Mouse (Mus musculus) limb, embryonic 11.5 days (tissue): Measurements from ENCODE around the gene Slc35c1. TPM values are rescaled to one million over a fixed set of nuclear protein-coding genes. Genes with fewer than 3 reads are reported as not detected.

Source experiments
- ATAC-seq: fragments of 200-750 bp; cut with Nextera tagmentation; 2 replicates; pipeline ENCODE4 v1.8.0; 2017; ENCODE audit warnings: low read depth; ENCODE audit not compliant: insufficient number of reproducible peaks, low FRiP score, low TSS enrichment
- DNase-seq: peaks from one replicate; pipeline ENCODE4 v3.0.0-alpha.2; 2015; ENCODE audit warnings: low spot score
- H3K27ac ChIP-seq: fragments of 300-500 bp; sonication (generic); replicated peaks from 2 replicates; pipeline ENCODE4 v1.5.1; 2014; ENCODE audit warnings: low read depth, mild to moderate bottlenecking, low read length
- H3K27me3 ChIP-seq: fragments of 300-500 bp; sonication (generic); 2 replicates; pipeline ENCODE4 v1.6.1; 2014; ENCODE audit warnings: mild to moderate bottlenecking, low read length, mixed read lengths; ENCODE audit not compliant: control insufficient read depth, insufficient read depth
- H3K36me3 ChIP-seq: fragments of 300-500 bp; sonication (generic); 2 replicates; pipeline ENCODE4 v1.6.1; 2014; ENCODE audit warnings: mild to moderate bottlenecking, low read length, moderate library complexity, mixed read lengths; ENCODE audit not compliant: control insufficient read depth, insufficient read depth
- H3K4me1 ChIP-seq: fragments of 300-500 bp; sonication (generic); 2 replicates; pipeline ENCODE4 v1.6.1; 2014; ENCODE audit warnings: low read length, mixed read lengths; ENCODE audit not compliant: control insufficient read depth, insufficient read depth
- H3K4me2 ChIP-seq: fragments of 300-500 bp; sonication (generic); 2 replicates; pipeline ENCODE4 v1.6.1; 2014; ENCODE audit warnings: low read depth, mild to moderate bottlenecking, moderate library complexity; ENCODE audit not compliant: severe bottlenecking
- H3K4me3 ChIP-seq: fragments of 300-500 bp; sonication (generic); 2 replicates; pipeline ENCODE4 v1.5.1; 2014; ENCODE audit warnings: low read depth, low read length
- H3K9ac ChIP-seq: fragments of 300-500 bp; sonication (generic); 2 replicates; pipeline ENCODE4 v1.6.1; 2014; ENCODE audit warnings: mild to moderate bottlenecking, low read length
- H3K9me3 ChIP-seq: fragments of 300-500 bp; sonication (generic); 2 replicates; pipeline ENCODE4 v1.6.1; 2016; ENCODE audit warnings: low read length; ENCODE audit not compliant: control insufficient read depth
- WGBS: fragments of 180-500 bp; shearing (Covaris S2); extraction: QIAGEN DNeasy Blood & Tissue Kit; methylation state at CpG from one replicate; pipeline ENCODE4 v1.1.7; 2014; 5-methylcytosine and 5-hydroxymethylcytosine counted together
- polyA plus RNA-seq: library from polyadenylated mRNA; unstranded; fragments of >200 nt; fragmentation: Nextera tagmentation; extraction: Ambion mirVana; gene quantifications from 2 replicates; pipeline ENCODE4 v1.2.1, GENCODE M21; 2014

Gene Slc35c1
- polyA plus RNA-seq, 1 experiment from 2014 or later, result 8.2 TPM

GRCm38 (mm10) chr2:92430723-92431541, 29.4 kb downstream of the Slc35c1 start:
- DNase-seq, result no peak
- no peak overlapping the region for H3K9ac ChIP-seq
- no peak overlapping the region for H3K27ac ChIP-seq
- 75% methylated on average over 21 of the region's 21 CpGs for WGBS
- no peak for ATAC-seq
- H3K9me3 ChIP-seq, result no peaks in the 10 kb centered on the region
- H3K4me3 ChIP-seq, result no peak overlapping the region
- peak overlapping the region; percentile 27; the same call in 1 of the 2 replicates for H3K4me2 ChIP-seq
- H3K27me3 ChIP-seq, result peaks cover 2% of the 10 kb centered on the region; the same call in 1 of the 2 replicates
- H3K36me3 ChIP-seq, result no peaks in the 10 kb centered on the region; the same call in 1 of the 2 replicates
- peaks cover 19% of the 10 kb centered on the region for H3K4me1 ChIP-seq

- Histone ChIP-seq H3K36me3 (no peaks in the 10 kb centered on the region; the same call in 1 of the 2 replicates), H3K27me3 (no peaks in the 10 kb centered on the region; the same call in 1 of the 2 replicates), H3K4me3 (no peak overlapping the region), H3K9me3 (no peaks in the 10 kb centered on the region), H3K9ac (no peak overlapping the region), H3K27ac (no peak overlapping the region), H3K4me2 (no peak overlapping the region), H3K4me1 (peaks cover 19% of the 10 kb centered on the region)
- no peak for DNase-seq
- 87% methylated on average over 2 of the region's 2 CpGs for WGBS
- ATAC-seq, result no peak
Measured at GRCm38 (mm10) chr2:92430089-92430488, 30.2 kb downstream of the Slc35c1 start.

- WGBS, result 72% methylated on average over 6 of the region's 6 CpGs
- Histone ChIP-seq H3K4me3 (no peak overlapping the region), H3K27ac (no peak overlapping the region), H3K4me1 (peaks cover 17% of the 10 kb centered on the region), H3K27me3 (no peaks in the 10 kb centered on the region), H3K9ac (no peak overlapping the region), H3K4me2 (no peak overlapping the region), H3K9me3 (no peaks in the 10 kb centered on the region), H3K36me3 (no peaks in the 10 kb centered on the region; the same call in 1 of the 2 replicates)
- DNase-seq (no peak), ATAC-seq (peak; percentile 48; the same call in 1 of the 2 replicates)
Measured at GRCm38 (mm10) chr2:92427882-92428281, 32.5 kb downstream of the Slc35c1 start.

- ATAC-seq, result no peak
- no peaks in the 10 kb centered on the region; the same call in 1 of the 2 replicates for H3K36me3 ChIP-seq
Measured at GRCm38 (mm10) chr2:92426426-92426825, 33.9 kb downstream of the Slc35c1 start.

GRCm38 (mm10) chr2:92425366-92425765, 35.0 kb downstream of the Slc35c1 start:
- Histone ChIP-seq H3K36me3 (no peaks in the 10 kb centered on the region; the same call in 1 of the 2 replicates), H3K4me3 (no peak overlapping the region), H3K9ac (no peak overlapping the region), H3K4me1 (no peaks in the 10 kb centered on the region), H3K27ac (no peak overlapping the region), H3K9me3 (no peaks in the 10 kb centered on the region), H3K4me2 (no peak overlapping the region), H3K27me3 (no peaks in the 10 kb centered on the region)
- ATAC-seq (no peak), DNase-seq (no peak)
- 95% methylated on average over 4 of the region's 4 CpGs for WGBS

More at GRCm38 (mm10) chr2:92426426-92426825, 33.9 kb downstream of the Slc35c1 start:
- no peak for DNase-seq
- Histone ChIP-seq H3K4me3 (no peak overlapping the region), H3K27me3 (no peaks in the 10 kb centered on the region), H3K27ac (no peak overlapping the region), H3K4me1 (peaks cover 4% of the 10 kb centered on the region), H3K9me3 (no peaks in the 10 kb centered on the region), H3K4me2 (no peak overlapping the region), H3K9ac (no peak overlapping the region)
- 84% methylated on average over 3 of the region's 3 CpGs for WGBS

- H3K27ac ChIP-seq, result peak overlapping the region; percentile 52; the same call in 1 of the 2 replicates
- no peak overlapping the region for H3K4me2 ChIP-seq
- H3K9me3 ChIP-seq, result no peaks in the 10 kb centered on the region
- H3K36me3 ChIP-seq, result no peaks in the 10 kb centered on the region; the same call in 1 of the 2 replicates
- H3K4me3 ChIP-seq, result no peak overlapping the region
- no peaks in the 10 kb centered on the region for H3K27me3 ChIP-seq
- WGBS, result 87% methylated on average over 9 of the region's 9 CpGs
- ATAC-seq (0 out of 2 replicates have a peak, but pooled peaks have one; percentile 23), DNase-seq (no peak)
- H3K4me1 ChIP-seq, result no peaks in the 10 kb centered on the region
- H3K9ac ChIP-seq, result no peak overlapping the region
Measured at GRCm38 (mm10) chr2:92424462-92425308, 35.7 kb downstream of the Slc35c1 start.

- no peak overlapping the region for H3K9ac ChIP-seq
- no peaks in the 10 kb centered on the region; the same call in 1 of the 2 replicates for H3K36me3 ChIP-seq
- no peaks in the 10 kb centered on the region for H3K9me3 ChIP-seq
- H3K27ac ChIP-seq, result no peak overlapping the region
- H3K27me3 ChIP-seq, result no peaks in the 10 kb centered on the region
- 86% methylated on average over 9 of the region's 9 CpGs for WGBS
- H3K4me3 ChIP-seq, result no peak overlapping the region
- DNase-seq (no peak), ATAC-seq (no peak)
- no peaks in the 10 kb centered on the region for H3K4me1 ChIP-seq
- no peak overlapping the region for H3K4me2 ChIP-seq
Measured at GRCm38 (mm10) chr2:92423702-92424461, 36.5 kb downstream of the Slc35c1 start.

GRCm38 (mm10) chr2:92423156-92423555, 37.2 kb downstream of the Slc35c1 start:
- ATAC-seq, result no peak
- Histone ChIP-seq H3K36me3 (no peaks in the 10 kb centered on the region), H3K27ac (no peak overlapping the region), H3K4me1 (no peaks in the 10 kb centered on the region), H3K9ac (no peak overlapping the region), H3K4me2 (no peak overlapping the region), H3K9me3 (no peaks in the 10 kb centered on the region), H3K4me3 (no peak overlapping the region), H3K27me3 (no peaks in the 10 kb centered on the region)
- DNase-seq, result no peak
- 92% methylated on average over 9 of the region's 9 CpGs for WGBS
